Mouse (Mus musculus): Measurements from ENCODE around the gene Gm14496.
A peak's percentile ranks its signal among the peaks of the same experiment; 100 is the strongest.
"Not testable (repeated sequence)": the region's sequence is repeated elsewhere in the genome, so short reads cannot be mapped to it uniquely, and the experiment has no call there.

The Gm14496 gene

GRCm38 (mm10) chr2:181990829-181991228, at the start of gene Gm14496:
Gm14496 (plus strand) TSS chr2:181991129.
- DNase-seq (ENCODE audit: low spot score in 2 of 2) = no peak

GRCm38 (mm10) chr2:181952747-181953680, 37.9 kb upstream of the Gm14496 start:
- DNase-seq (ENCODE audit: low spot score in 2 of 2) = peak; percentile 27 to 32

GRCm38 (mm10) chr2:181968395-181968794, 22.5 kb upstream of the Gm14496 start:
- DNase-seq (ENCODE audit: low spot score in 2 of 2) = no peak

GRCm38 (mm10) chr2:181969187-181969586, 21.7 kb upstream of the Gm14496 start:
- DNase-seq (ENCODE audit: low spot score in 2 of 2) = no peak

- DNase-seq (ENCODE audit: low spot score in 2 of 2) = not testable (repeated sequence)
These were observed 9.0 kb upstream of the Gm14496 start for GRCm38 (mm10) chr2:181981969-181982368.

Measured in heart, adult 9 months (tissue).